9 mouse cellular contexts compared by ENCODE assay signal in genomic region chr2:70779634-70780033, GRCm38 (mm10). TPM values are rescaled to one million over a fixed set of nuclear protein-coding genes. Genes with fewer than 3 reads are reported as not detected.
DNase-seq lines count a peak whose midpoint lies in the region; TF ChIP-seq lines count a peak whose summit lies in the region.
"Had no signal": no experiment of that assay in that cellular context is flagged by ENCODE, and none has a peak within 500 bp of the region (broad histone marks: within the 10 kb centered on the region; RNA-seq: fewer than 3 reads in every experiment).

No protein-coding gene starts in this region.

- H3K36me3 ChIP-seq in kidney, adult 2 months (ENCODE audit: control insufficient read depth, insufficient read depth, low read length), result no peaks in the 10 kb centered on the region; the same call in 1 of the 2 replicates

- peaks cover 4% of the 10 kb centered on the region; the same call in 1 of the 2 replicates for H3K4me1 ChIP-seq in kidney, adult 2 months (ENCODE audit: control insufficient read depth, insufficient read depth, low read length)

- peak; percentile 47 for DNase-seq in kidney, adult 2 months
- DNase-seq in kidney, adult 18-20 months, result no peak
- DNase-seq in B cell, adult 2 months, result peak; percentile 54 to 67
- peak; percentile 25 for DNase-seq in ES-CJ7 (ENCODE audit: low read depth, low spot score)
- peak; percentile 17 for DNase-seq in embryo, embryonic 11 days
- DNase-seq in mesoderm, embryonic 11.5 days (ENCODE audit: low read depth, low spot score), result peak; percentile 16
- DNase-seq in right cerebral cortex, adult 2 months (ENCODE audit: low spot score in 2 of 2), result no peak
- no peak for DNase-seq in urinary bladder, postnatal 4 days (ENCODE audit: low spot score in 2 of 2)

- no peaks in the 10 kb centered on the region for H3K27me3 ChIP-seq in kidney, adult 2 months (replicated peaks; ENCODE audit: control insufficient read depth, insufficient read depth, low read length)

- WGBS in kidney, adult 2 months, result 95% methylated on average over 1 of the region's 1 CpGs

- H3K4me3 ChIP-seq in kidney, adult 2 months (ENCODE audit: insufficient read depth, low read depth, low read length), result no peak overlapping the region

- no peak overlapping the region for H3K27ac ChIP-seq in kidney, adult 2 months (ENCODE audit: insufficient read depth, low read depth, low read length)
- H3K27ac ChIP-seq: macrophage had no signal

- TF ChIP-seq POLR2A in kidney, adult 2 months (IDR thresholded peaks at IDR 0.05; ENCODE audit: low read depth, low read length), result no peak

- 0 out of 2 replicates have a peak, but pooled peaks have one; percentile 16 for TF ChIP-seq CTCF in kidney, adult 2 months (conservative IDR thresholded peaks at IDR 0.05; ENCODE audit: insufficient read depth, insufficient read length, low read depth, low read length)

RNA-seq across cellular contexts. Expression of gene Tlk1, which starts 45.9 kb away (rescaled TPM):
- polyA plus RNA-seq in kidney, adult 2 months (2012; rRNA removed), result 11.0 and 13.9 TPM in 2 replicates

Comparison
In these comparisons a context has a peak if more than half of its experiments do, and no peak if none do; other contexts are left out.
1. DNase-seq: peak in kidney, adult 2 months (single experiment), B cell, adult 2 months (2 of 2), ES-CJ7 (single experiment), embryo, embryonic 11 days (single experiment) and mesoderm, embryonic 11.5 days (single experiment); none in kidney, adult 18-20 months (single experiment), right cerebral cortex, adult 2 months (0 of 2) and urinary bladder, postnatal 4 days (0 of 2).